In the genomic region with DNA sequence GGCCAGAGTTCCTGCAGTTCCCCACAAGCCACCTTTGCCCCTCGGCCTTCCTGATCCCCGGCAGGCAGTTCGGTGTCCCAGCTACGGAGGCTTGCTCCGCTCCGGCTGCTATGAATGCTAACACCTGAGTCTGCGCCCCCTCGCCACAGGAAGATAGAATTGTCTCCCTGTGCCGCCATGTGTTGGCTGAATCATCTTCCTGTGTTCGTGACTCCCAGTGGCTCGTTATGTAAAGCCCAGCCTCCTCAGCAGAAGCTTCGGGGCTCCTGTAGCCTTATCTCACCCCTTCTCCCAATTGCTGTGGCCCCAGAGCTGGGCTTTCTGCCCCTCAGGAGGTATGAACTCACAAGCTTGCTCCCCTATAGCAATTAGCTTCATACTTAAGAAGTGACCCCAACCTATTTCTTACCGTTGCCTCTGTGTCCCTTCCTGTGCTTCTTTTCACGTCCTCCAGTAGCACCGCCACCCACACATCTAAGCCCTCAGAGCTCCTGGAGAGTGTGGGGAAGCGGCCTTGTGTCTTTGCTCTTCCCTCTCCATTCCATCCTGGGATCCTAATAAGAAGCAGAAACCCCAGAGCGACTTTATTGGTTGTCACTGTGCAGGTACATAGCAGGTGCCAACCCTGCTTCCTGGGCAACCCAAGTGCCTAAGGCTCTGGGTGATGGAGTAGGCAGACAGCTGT, we compare ENCODE assay signal across 8 mouse cellular contexts.
DNase-seq lines count a peak whose midpoint lies in the region; ATAC-seq lines count a peak whose summit lies in the region.

No protein-coding gene starts in this region.

- H3K9ac ChIP-seq in intestine, embryonic 15.5 days: no peak overlapping the region

- H3K36me3 ChIP-seq in intestine, embryonic 15.5 days: no peaks in the 10 kb centered on the region

- H3K27me3 ChIP-seq in intestine, embryonic 15.5 days (replicated peaks): no peaks in the 10 kb centered on the region

- peak overlapping the region; percentile 20; the same call in 1 of the 2 replicates for H3K4me2 ChIP-seq in intestine, embryonic 15.5 days (replicated peaks)

- peak; percentile 59 to 78 for DNase-seq in layer of hippocampus, adult 18-20 months (ENCODE audit: low spot score in 2 of 2)
- no peak for DNase-seq in layer of hippocampus, postnatal 10 days (ENCODE audit: low spot score in 2 of 2)
- DNase-seq in urinary bladder, postnatal 25 days (ENCODE audit: low spot score): no peak
- DNase-seq in cerebellum, adult 18-20 months: no peak
- no peak for DNase-seq in adrenal gland, postnatal 10 days

- no peak overlapping the region for H3K4me3 ChIP-seq in intestine, embryonic 15.5 days (replicated peaks)

- no peaks in the 10 kb centered on the region for H3K9me3 ChIP-seq in intestine, embryonic 15.5 days

- 59% methylated on average over 17 of the region's 17 CpGs for WGBS in intestine, embryonic 15.5 days

- peaks cover 8% of the 10 kb centered on the region for H3K4me1 ChIP-seq in intestine, embryonic 15.5 days (replicated peaks)

- peak; percentile 20 for ATAC-seq in activated CD4-positive, CD25-positive, alpha-beta regulatory T cell, adult 4 months
- ATAC-seq in intestine, embryonic 15.5 days: no peak
- peak; percentile 9 for ATAC-seq in megakaryocyte progenitor cell, adult 5-6 weeks (replicated peaks; ENCODE audit: poor library complexity)

- H3K27ac ChIP-seq in intestine, embryonic 15.5 days: no peak overlapping the region

Comparison
In these comparisons a context has a peak if more than half of its experiments do, and no peak if none do; other contexts are left out.
1. DNase-seq: peak in layer of hippocampus, adult 18-20 months (2 of 2); none in layer of hippocampus, postnatal 10 days (0 of 2), urinary bladder, postnatal 25 days (single experiment), cerebellum, adult 18-20 months (0 of 2) and adrenal gland, postnatal 10 days (single experiment).